Mouse (Mus musculus) CH12.LX (cell line): Measurements from ENCODE around the gene Acot2. TPM values are rescaled to one million over a fixed set of nuclear protein-coding genes. Genes with fewer than 3 reads are reported as not detected.

Experiments
- DNase-seq: peaks from one replicate; pipeline ENCODE4 v3.0.0-alpha.2; 2013; ENCODE audit errors: extremely low read depth
- H3K27ac ChIP-seq: 2 replicates; pipeline ENCODE4 v1.5.1; 2012; ENCODE audit warnings: low read depth, mild to moderate bottlenecking, control low read depth, moderate library complexity; ENCODE audit not compliant: insufficient read depth
- H3K27me3 ChIP-seq: replicated peaks from 2 replicates; pipeline ENCODE3; 2012; ENCODE audit warnings: inconsistent platforms
- H3K36me3 ChIP-seq, 2 experiments: replicated peaks in 1 of 2; 2 replicates each; pipeline versions ENCODE3 to v1.6.1; 2012; ENCODE audit warnings: inconsistent platforms in 1 of 2, low read length in 1 of 2, mild to moderate bottlenecking in 1 of 2, mixed read lengths in 1 of 2, moderate library complexity in 1 of 2; ENCODE audit not compliant: control insufficient read depth in 1 of 2, insufficient read depth in 1 of 2
- H3K4me1 ChIP-seq, 2 experiments: 2 replicates each; pipeline ENCODE4 v1.6.1; 2012; ENCODE audit warnings: inconsistent platforms in 1 of 2, moderate library complexity in 1 of 2; ENCODE audit not compliant: insufficient read depth in 2 of 2, control insufficient read depth in 1 of 2
- H3K4me2 ChIP-seq: 2 replicates; pipeline ENCODE4 v1.6.1; 2012; ENCODE audit warnings: low read depth, mild to moderate bottlenecking, control low read depth; ENCODE audit not compliant: poor library complexity, insufficient read depth, severe bottlenecking
- H3K4me3 ChIP-seq, 3 experiments: fragments of 150-350 bp in 1 of 3; sonication (generic) in 1 of 3; replicated peaks in 1 of 3; 2 replicates each; pipeline versions ENCODE3 to v1.5.1; 2011 to 2012; ENCODE audit warnings: low read depth in 2 of 3, low read length in 2 of 3, mild to moderate bottlenecking in 2 of 3, moderate library complexity in 2 of 3, control low read depth in 1 of 3, improper control_type of control experiment in 1 of 3, inconsistent platforms in 1 of 3, mixed read lengths in 1 of 3; ENCODE audit not compliant: poor library complexity in 1 of 3
- H3K79me2 ChIP-seq: replicated peaks from 2 replicates; pipeline ENCODE4 v1.6.1; 2012; ENCODE audit warnings: mild to moderate bottlenecking, moderate library complexity; ENCODE audit not compliant: control insufficient read depth, poor library complexity, insufficient read depth, severe bottlenecking; ENCODE audit errors: extremely low read depth
- H3K9ac ChIP-seq: 2 replicates; pipeline ENCODE4 v1.6.1; 2012; ENCODE audit warnings: low read depth, mild to moderate bottlenecking, control low read depth, moderate library complexity; ENCODE audit not compliant: insufficient read depth
- H3K9me3 ChIP-seq: replicated peaks from 2 replicates; pipeline ENCODE3; 2012; ENCODE audit warnings: low read length, inconsistent platforms, mixed read lengths
- BHLHE40 ChIP-seq: IDR thresholded peaks from 2 replicates; pipeline ENCODE4 v1.6.1; 2011; ENCODE audit warnings: mild to moderate bottlenecking, low read depth, low read length, improper control_type of control experiment
- CHD1 ChIP-seq: IDR thresholded peaks from 2 replicates; pipeline ENCODE4 v1.6.1; 2012; ENCODE audit warnings: low read depth, low read length, improper control_type of control experiment, inconsistent platforms
- CHD2 ChIP-seq: IDR thresholded peaks from 2 replicates; pipeline ENCODE4 v1.6.1; 2011; ENCODE audit warnings: low read length, improper control_type of control experiment
- CTCF ChIP-seq, 2 experiments: IDR thresholded peaks in 1 of 2; conservative IDR thresholded peaks in 1 of 2; 2 replicates each; pipeline ENCODE4 v1.5.1; 2011 to 2012; ENCODE audit warnings: low read depth in 2 of 2, low read length in 2 of 2, improper control_type of control experiment in 1 of 2, inconsistent platforms in 1 of 2, mild to moderate bottlenecking in 1 of 2, moderate library complexity in 1 of 2
- E2F4 ChIP-seq: IDR thresholded peaks from 2 replicates; pipeline ENCODE4 v1.6.1; 2011; ENCODE audit warnings: low read depth, low read length, improper control_type of control experiment; ENCODE audit not compliant: insufficient replicate concordance
- ELF1 ChIP-seq: IDR thresholded peaks from 2 replicates; pipeline ENCODE4 v1.6.1; 2014; ENCODE audit warnings: low read depth, mild to moderate bottlenecking, inconsistent platforms, low read length, improper control_type of control experiment
- ETS1 ChIP-seq: conservative IDR thresholded peaks from 2 replicates; pipeline ENCODE4 v1.6.1; 2012; ENCODE audit warnings: low read depth, mild to moderate bottlenecking, inconsistent platforms, low read length, improper control_type of control experiment, moderate library complexity
- HCFC1 ChIP-seq: IDR thresholded peaks from 2 replicates; pipeline ENCODE4 v1.6.1; 2012; ENCODE audit warnings: low read depth, mild to moderate bottlenecking, inconsistent platforms, low read length, improper control_type of control experiment
- IRF4 ChIP-seq: IDR thresholded peaks from 2 replicates; pipeline ENCODE4 v1.6.1; 2014; ENCODE audit warnings: low read depth, mild to moderate bottlenecking, inconsistent platforms, low read length, improper control_type of control experiment
- JUN ChIP-seq: IDR thresholded peaks from 2 replicates; pipeline ENCODE4 v1.6.1; 2011; ENCODE audit warnings: low read depth, mild to moderate bottlenecking, low read length, improper control_type of control experiment, moderate library complexity; ENCODE audit not compliant: insufficient read depth
- JUND ChIP-seq: conservative IDR thresholded peaks from 2 replicates; pipeline ENCODE4 v1.6.1; 2011; ENCODE audit warnings: low read depth, low read length, improper control_type of control experiment
- KAT2A ChIP-seq: IDR thresholded peaks from 2 replicates; pipeline ENCODE4 v1.6.1; 2012; ENCODE audit warnings: low read length, improper control_type of control experiment, inconsistent platforms; ENCODE audit not compliant: insufficient replicate concordance
- MAFK ChIP-seq: IDR thresholded peaks from 2 replicates; pipeline ENCODE4 v1.6.1; 2011; ENCODE audit warnings: low read length, improper control_type of control experiment; ENCODE audit not compliant: insufficient replicate concordance
- MAX ChIP-seq: IDR thresholded peaks from 2 replicates; pipeline ENCODE4 v1.6.1; 2011; ENCODE audit warnings: low read length, improper control_type of control experiment
- MAZ ChIP-seq: IDR thresholded peaks from 2 replicates; pipeline ENCODE4 v1.6.1; 2012; ENCODE audit warnings: low read depth, mild to moderate bottlenecking, inconsistent platforms, low read length, improper control_type of control experiment, moderate library complexity
- MEF2A ChIP-seq: IDR thresholded peaks from 2 replicates; pipeline ENCODE4 v1.6.1; 2014; ENCODE audit warnings: low read depth, mild to moderate bottlenecking, inconsistent platforms, low read length, improper control_type of control experiment, borderline replicate concordance
- MYC ChIP-seq: IDR thresholded peaks from 2 replicates; pipeline ENCODE4 v1.6.1; 2011; ENCODE audit warnings: low read depth, mild to moderate bottlenecking, improper control_type of control experiment, low read length
- NELFE ChIP-seq: IDR thresholded peaks from 2 replicates; pipeline ENCODE4 v1.6.1; 2011; ENCODE audit warnings: low read depth, low read length, improper control_type of control experiment
- NRF1 ChIP-seq: IDR thresholded peaks from 2 replicates; pipeline ENCODE4 v1.6.1; 2014; ENCODE audit warnings: low read depth, mild to moderate bottlenecking, inconsistent platforms, low read length, improper control_type of control experiment, moderate library complexity
- PAX5 ChIP-seq: IDR thresholded peaks from 2 replicates; pipeline ENCODE4 v1.6.1; 2012; ENCODE audit warnings: low read length, inconsistent platforms, mixed read lengths
- POLR2A ChIP-seq: IDR thresholded peaks from 2 replicates; pipeline ENCODE4 v1.6.1; 2011; ENCODE audit warnings: low read depth, mild to moderate bottlenecking, improper control_type of control experiment, low read length
- POLR2AphosphoS2 ChIP-seq: IDR thresholded peaks from 2 replicates; pipeline ENCODE4 v1.6.1; 2011; ENCODE audit warnings: low read depth, low read length, improper control_type of control experiment
- RAD21 ChIP-seq: IDR thresholded peaks from 2 replicates; pipeline ENCODE4 v1.6.1; 2011; ENCODE audit warnings: low read depth, mild to moderate bottlenecking, low read length, improper control_type of control experiment, moderate library complexity
- RCOR1 ChIP-seq: conservative IDR thresholded peaks from 2 replicates; pipeline ENCODE4 v1.6.1; 2012; ENCODE audit warnings: low read depth, mild to moderate bottlenecking, inconsistent platforms, low read length, improper control_type of control experiment
- SMC3 ChIP-seq: IDR thresholded peaks from 2 replicates; pipeline ENCODE4 v1.6.1; 2011; ENCODE audit warnings: low read depth, low read length, improper control_type of control experiment
- TBP ChIP-seq: conservative IDR thresholded peaks from 2 replicates; pipeline ENCODE4 v1.6.1; 2011; ENCODE audit warnings: low read depth, low read length, improper control_type of control experiment
- UBTF ChIP-seq: IDR thresholded peaks from 2 replicates; pipeline ENCODE4 v1.6.1; 2012; ENCODE audit warnings: low read depth, mild to moderate bottlenecking, inconsistent platforms, low read length, improper control_type of control experiment, moderate library complexity
- USF1 ChIP-seq: IDR thresholded peaks from 2 replicates; pipeline ENCODE4 v1.6.1; 2014; ENCODE audit warnings: low read depth, mild to moderate bottlenecking, inconsistent platforms, low read length, improper control_type of control experiment
- USF2 ChIP-seq: conservative IDR thresholded peaks from 2 replicates; pipeline ENCODE4 v1.6.1; 2011; ENCODE audit warnings: low read depth, low read length, improper control_type of control experiment
- ZC3H11A ChIP-seq: IDR thresholded peaks from 2 replicates; pipeline ENCODE4 v1.6.1; 2012; ENCODE audit warnings: low read depth, mild to moderate bottlenecking, inconsistent platforms, low read length, improper control_type of control experiment
- ZKSCAN1 ChIP-seq: IDR thresholded peaks from 2 replicates; pipeline ENCODE4 v1.6.1; 2012; ENCODE audit warnings: low read depth, inconsistent platforms, low read length, improper control_type of control experiment, borderline replicate concordance
- ZMIZ1 ChIP-seq: IDR thresholded peaks from 2 replicates; pipeline ENCODE4 v1.6.1; 2012; ENCODE audit warnings: low read depth, mild to moderate bottlenecking, inconsistent platforms, low read length, improper control_type of control experiment
- ZNF384 ChIP-seq: IDR thresholded peaks from 2 replicates; pipeline ENCODE4 v1.6.1; 2012; ENCODE audit warnings: low read depth, low read length, improper control_type of control experiment, inconsistent platforms
- dilution Hi-C: fragments of 300-500 bp; cut with MboI; formaldehyde crosslinking; loops from 2 replicates; pipeline ENCODE4 v1.14.3; 2020; ENCODE audit warnings: low sequenced_read_pairs; ENCODE audit not compliant: extremely low pct_unique_long_range_greater_than_20kb, extremely low pct_ligation_motif_present
- in situ Hi-C: fragments of 300-500 bp; cut with MboI; formaldehyde crosslinking; loops from 3 replicates; pipeline ENCODE4 v1.14.3; 2019; ENCODE audit warnings: low sequenced_read_pairs, low pct_ligation_motif_present, low pct_unique_long_range_greater_than_20kb, mixed read lengths
- polyA plus RNA-seq: library from polyadenylated mRNA; unstranded; fragments of >175 nt; gene quantifications from 2 replicates; pipeline ENCODE4 v1.2.1, GENCODE M21; 2012; ENCODE audit warnings: low read depth; ENCODE audit not compliant: insufficient read length
- total RNA-seq, 2 experiments: library from RNA; depleted of rRNA; stranded (reverse); fragments of 300-350 nt in 1 of 2; fragments of >200 nt in 1 of 2; gene quantifications; 2 replicates each; pipeline ENCODE4 v1.2.3; 2012 to 2014

The Acot2 gene
- total and polyA plus RNA-seq, 3 experiments = 6.6 to 13.2 (median 9.7) TPM

- DNase-seq = no peak
- peaks cover 0 to 16% of the 10 kb centered on the region in 2 experiments; a peak in 2 of 4 replicates for H3K4me1 ChIP-seq
- no peak overlapping the region for H3K27ac ChIP-seq
- H3K4me3 ChIP-seq = no peak overlapping the region
- peaks cover 14% of the 10 kb centered on the region for H3K9me3 ChIP-seq
- dilution Hi-C loops (no loop called here), in situ Hi-C loops (no loop called here)
- no peaks in the 10 kb centered on the region for H3K27me3 ChIP-seq
- H3K36me3 ChIP-seq = no peaks in the 10 kb centered on the region
- no peaks in the 10 kb centered on the region for H3K79me2 ChIP-seq
- no peak overlapping the region for H3K4me2 ChIP-seq
- TF ChIP-seq UBTF = no peak
- no peak for TF ChIP-seq CHD2
- TF ChIP-seq NRF1 = no peak
- TF ChIP-seq KAT2A = no peak
- TF ChIP-seq, all 38 proteins: peak for 0
- no peak overlapping the region for H3K9ac ChIP-seq
Observed at GRCm38 (mm10) chr12:84000418-84000817, 12.8 kb downstream of the Acot2 start.

- DNase-seq = peak; percentile 27
- dilution Hi-C loops (no loop called here), in situ Hi-C loops (no loop called here)
- no peak overlapping the region for H3K4me3 ChIP-seq
- no peaks in the 10 kb centered on the region for H3K79me2 ChIP-seq
- H3K9ac ChIP-seq = no peak overlapping the region
- H3K27ac ChIP-seq = no peak overlapping the region
- no peaks in the 10 kb centered on the region for H3K27me3 ChIP-seq
- H3K9me3 ChIP-seq = peaks cover 9% of the 10 kb centered on the region
- no peaks in the 10 kb centered on the region for H3K36me3 ChIP-seq
- no peak overlapping the region for H3K4me2 ChIP-seq
- peaks cover 0 to 8% of the 10 kb centered on the region in 2 experiments; a peak in 2 of 4 replicates for H3K4me1 ChIP-seq
- no peak for TF ChIP-seq USF2
- no peak for TF ChIP-seq SMC3
- no peak for TF ChIP-seq ZC3H11A
- TF ChIP-seq ELF1 = no peak
- no peak for TF ChIP-seq CTCF (conservative IDR thresholded peaks at IDR 0.05 in 1 of 2, IDR thresholded peaks at IDR 0.05 in 1 of 2; ENCODE audit: low read depth in 2 of 2, low read length in 2 of 2)
- TF ChIP-seq RCOR1 = no peak
- no peak for TF ChIP-seq UBTF
- TF ChIP-seq MEF2A = no peak
- no peak for TF ChIP-seq MAFK
- TF ChIP-seq MAZ = no peak
- TF ChIP-seq CHD2 = no peak
- no peak for TF ChIP-seq JUN
- no peak for TF ChIP-seq MYC
- no peak for TF ChIP-seq TBP
- no peak for TF ChIP-seq CHD1
- TF ChIP-seq RAD21 = no peak
- TF ChIP-seq JUND = peak; percentile 60; the same call in 1 of the 2 replicates
- TF ChIP-seq ZKSCAN1 = no peak
- no peak for TF ChIP-seq USF1
- TF ChIP-seq PAX5 = no peak
- TF ChIP-seq HCFC1 = no peak
- TF ChIP-seq ZNF384 = no peak
- TF ChIP-seq MAX = no peak
- peak; percentile 38; the same call in 1 of the 2 replicates for TF ChIP-seq ETS1
- no peak for TF ChIP-seq POLR2A
- no peak for TF ChIP-seq KAT2A
- TF ChIP-seq IRF4 = 0 out of 2 replicates have a peak, but pooled peaks have one; percentile 70
- no peak for TF ChIP-seq POLR2AphosphoS2
- peak; percentile 66 for TF ChIP-seq BHLHE40
- no peak for TF ChIP-seq ZMIZ1
- TF ChIP-seq E2F4 = no peak
- no peak for TF ChIP-seq NELFE
- no peak for TF ChIP-seq NRF1
Observed at GRCm38 (mm10) chr12:84003866-84004265, 16.2 kb downstream of the Acot2 start.
